Mouse (Mus musculus) olfactory bulb, adult 2 months (tissue): ENCODE results near the gene Gp1bb.

ENCODE experiments used
- CTCF ChIP-seq: fragments of 200-500 bp; IDR thresholded peaks from 2 replicates; pipeline ENCODE4 v1.5.1; 2012; ENCODE audit warnings: low read depth, mild to moderate bottlenecking, low read length, moderate library complexity; ENCODE audit not compliant: insufficient read depth
- POLR2A ChIP-seq: fragments of 200-500 bp; IDR thresholded peaks from 2 replicates; pipeline ENCODE4 v1.6.1; 2012; ENCODE audit warnings: mild to moderate bottlenecking, low read depth, low read length, moderate library complexity; ENCODE audit not compliant: insufficient read depth

- TF ChIP-seq CTCF (no peak), POLR2A (no peak)
Observed at GRCm38 (mm10) chr16:18611752-18612151, 10.5 kb downstream of the Gp1bb start.
